ENCODE assay signal across 8 mouse cellular contexts in genomic region chrX:170674229-170674771, GRCm38 (mm10). TPM values are rescaled to one million over a fixed set of nuclear protein-coding genes. Genes with fewer than 3 reads are reported as not detected.
DNase-seq lines count a peak whose midpoint lies in the region; ATAC-seq and TF ChIP-seq lines count a peak whose summit lies in the region.

No protein-coding gene starts in this region.

- no peaks in the 10 kb centered on the region for H3K4me1 ChIP-seq in kidney, embryonic 16.5 days (ENCODE audit: insufficient read depth, low read length)
- H3K4me1 ChIP-seq in ES-Bruce4 (ENCODE audit: control insufficient read depth, insufficient read depth, low read length) = no peaks in the 10 kb centered on the region
- H3K4me1 ChIP-seq in heart, embryonic 15.5 days (replicated peaks) = no peaks in the 10 kb centered on the region
- H3K4me1 ChIP-seq in limb, embryonic 14.5 days (ENCODE audit: control insufficient read depth, insufficient read depth, low read length) = no peaks in the 10 kb centered on the region
- no peaks in the 10 kb centered on the region for H3K4me1 ChIP-seq in neural tube, embryonic 13.5 days (replicated peaks)

- H3K36me3 ChIP-seq in kidney, embryonic 16.5 days (ENCODE audit: insufficient read depth, low read length) = peaks cover 38% of the 10 kb centered on the region
- H3K36me3 ChIP-seq in ES-Bruce4 (ENCODE audit: control insufficient read depth, insufficient read depth, low read length, poor library complexity, severe bottlenecking) = no peaks in the 10 kb centered on the region
- 0 out of 2 replicates have a peak, but pooled peaks cover 4% of the 10 kb centered on the region for H3K36me3 ChIP-seq in heart, embryonic 15.5 days
- peaks cover 7% of the 10 kb centered on the region; the same call in 1 of the 2 replicates for H3K36me3 ChIP-seq in limb, embryonic 14.5 days (ENCODE audit: control insufficient read depth, insufficient read depth, low read length)
- peaks cover 35% of the 10 kb centered on the region for H3K36me3 ChIP-seq in neural tube, embryonic 13.5 days

- peaks cover 53% of the 10 kb centered on the region for H3K9me3 ChIP-seq in kidney, embryonic 16.5 days (ENCODE audit: low read length)
- peaks cover 34% of the 10 kb centered on the region for H3K9me3 ChIP-seq in ES-Bruce4 (replicated peaks; ENCODE audit: control insufficient read depth, insufficient read depth, low read length, poor library complexity, severe bottlenecking)
- H3K9me3 ChIP-seq in heart, embryonic 15.5 days (replicated peaks) = peaks cover 40% of the 10 kb centered on the region
- H3K9me3 ChIP-seq in limb, embryonic 14.5 days (ENCODE audit: control insufficient read depth, low read length) = peaks cover 46% of the 10 kb centered on the region
- H3K9me3 ChIP-seq in neural tube, embryonic 13.5 days = peaks cover 47% of the 10 kb centered on the region

- no peak overlapping the region for H3K4me2 ChIP-seq in kidney, embryonic 16.5 days (replicated peaks; ENCODE audit: low read depth, low read length)
- no peak overlapping the region for H3K4me2 ChIP-seq in heart, embryonic 15.5 days
- no peak overlapping the region for H3K4me2 ChIP-seq in limb, embryonic 14.5 days (replicated peaks; ENCODE audit: low read depth, low read length, severe bottlenecking)
- H3K4me2 ChIP-seq in neural tube, embryonic 13.5 days = no peak overlapping the region

- no peaks in the 10 kb centered on the region for H3K27me3 ChIP-seq in kidney, embryonic 16.5 days (ENCODE audit: insufficient read depth, low read length)
- no peaks in the 10 kb centered on the region for H3K27me3 ChIP-seq in ES-Bruce4 (ENCODE audit: control insufficient read depth, insufficient read depth, low read length, poor library complexity, severe bottlenecking)
- H3K27me3 ChIP-seq in heart, embryonic 15.5 days = no peaks in the 10 kb centered on the region
- H3K27me3 ChIP-seq in limb, embryonic 14.5 days (ENCODE audit: control insufficient read depth, insufficient read depth, low read length) = no peaks in the 10 kb centered on the region
- H3K27me3 ChIP-seq in neural tube, embryonic 13.5 days = no peaks in the 10 kb centered on the region

- H3K9ac ChIP-seq in kidney, embryonic 16.5 days (replicated peaks; ENCODE audit: low read length) = no peak overlapping the region
- H3K9ac ChIP-seq in ES-Bruce4 (ENCODE audit: low read depth, poor library complexity, severe bottlenecking) = no peak overlapping the region
- no peak overlapping the region for H3K9ac ChIP-seq in heart, embryonic 15.5 days
- no peak overlapping the region for H3K9ac ChIP-seq in limb, embryonic 14.5 days (ENCODE audit: low read depth, low read length, severe bottlenecking)
- no peak overlapping the region for H3K9ac ChIP-seq in neural tube, embryonic 13.5 days

- TF ChIP-seq EP300 in ES-Bruce4 (IDR thresholded peaks at IDR 0.05; ENCODE audit: insufficient read depth, low read depth, low read length) = no peak

- no peak for DNase-seq in kidney, adult 8-10 months
- DNase-seq in cerebellum, postnatal 14 days = peak; percentile 34 to 67
- no peak for DNase-seq in limb, embryonic 14.5 days (ENCODE audit: low spot score)

- no peak for TF ChIP-seq POLR2A in ES-Bruce4 (IDR thresholded peaks at IDR 0.05; ENCODE audit: insufficient read depth, low read length)
- no peak for TF ChIP-seq POLR2A in limb, embryonic 14.5 days (IDR thresholded peaks at IDR 0.05; ENCODE audit: borderline replicate concordance, extremely low read depth, insufficient read depth, insufficient read length)

- H3K4me3 ChIP-seq in kidney, embryonic 16.5 days (ENCODE audit: low read length) = peak overlapping the region; percentile 19; the same call in 1 of the 2 replicates
- peak overlapping the region; percentile 45 for H3K4me3 ChIP-seq in ES-Bruce4 (ENCODE audit: low read depth, low read length)
- peak overlapping the region; percentile 15; the same call in 1 of the 2 replicates for H3K4me3 ChIP-seq in heart, embryonic 15.5 days
- H3K4me3 ChIP-seq in limb, embryonic 14.5 days (replicated peaks; ENCODE audit: low read length) = no peak overlapping the region
- peak overlapping the region; percentile 2; the same call in 1 of the 2 replicates for H3K4me3 ChIP-seq in neural tube, embryonic 13.5 days

- no peak overlapping the region for H3K27ac ChIP-seq in kidney, embryonic 16.5 days (ENCODE audit: low read length)
- H3K27ac ChIP-seq in ES-Bruce4 (ENCODE audit: insufficient read depth, low read length) = no peak overlapping the region
- no peak overlapping the region for H3K27ac ChIP-seq in heart, embryonic 15.5 days
- H3K27ac ChIP-seq in limb, embryonic 14.5 days (replicated peaks; ENCODE audit: low read depth, low read length) = no peak overlapping the region
- no peak overlapping the region for H3K27ac ChIP-seq in neural tube, embryonic 13.5 days (replicated peaks)

- TF ChIP-seq CTCF in ES-Bruce4 (IDR thresholded peaks at IDR 0.05; ENCODE audit: low read depth, low read length) = no peak

- peak; percentile 53; the same call in 1 of the 2 replicates for ATAC-seq in kidney, embryonic 16.5 days (ENCODE audit: low FRiP score, low TSS enrichment)
- peak; percentile 64 for ATAC-seq in heart, embryonic 15.5 days (replicated peaks; ENCODE audit: insufficient number of reproducible peaks, insufficient read depth, low FRiP score, low read depth)
- ATAC-seq in limb, embryonic 14.5 days (ENCODE audit: low FRiP score, low read depth) = peak; percentile 57; the same call in 1 of the 2 replicates
- ATAC-seq in neural tube, embryonic 13.5 days (ENCODE audit: low read depth) = peak; percentile 77; the same call in 1 of the 2 replicates
- ATAC-seq in erythroid progenitor cell, adult 5-6 weeks (replicated peaks; ENCODE audit: low FRiP score, poor library complexity, severe bottlenecking) = no peak

- 80% methylated on average over 27 of the region's 27 CpGs for WGBS in kidney, embryonic 16.5 days
- WGBS in heart, embryonic 15.5 days = 78% methylated on average over 27 of the region's 27 CpGs
- 85% methylated on average over 27 of the region's 27 CpGs for WGBS in limb, embryonic 14.5 days
- WGBS in neural tube, embryonic 13.5 days = 84% methylated on average over 27 of the region's 27 CpGs

RNA-seq across cellular contexts. Expression of gene Asmt, which starts 1.9 kb away (rescaled TPM):
- not detected in 2 replicates for polyA plus RNA-seq in kidney, embryonic 16.5 days (2015; fragmentation: Nextera tagmentation; extraction: Ambion mirVana)
- not detected in 2 replicates for polyA plus RNA-seq in ES-Bruce4 (2011; ENCODE audit: insufficient read depth, insufficient read length, low read depth, missing spikeins)
- not detected in 2 replicates for polyA plus RNA-seq in heart, embryonic 15.5 days (2015; fragmentation: Nextera tagmentation; extraction: Ambion mirVana)
- 0.05 and 0.06 TPM in 2 replicates for polyA plus RNA-seq in limb, embryonic 14.5 days (2012; rRNA removed)
- not detected in 2 replicates for polyA plus RNA-seq in limb, embryonic 14.5 days (2014; fragmentation: Nextera tagmentation; extraction: Ambion mirVana)
- polyA plus RNA-seq in neural tube, embryonic 13.5 days (2015; fragmentation: Nextera tagmentation; extraction: Ambion mirVana) = not detected in 2 replicates
- total RNA-seq in erythroid progenitor cell, adult 5-6 weeks (2015; ENCODE audit: low replicate concordance) = not detected in 2 replicates
- total RNA-seq in erythroid progenitor cell, adult 5-6 weeks (2017; ENCODE audit: low replicate concordance) = not detected in 2 replicates

Comparison
In these comparisons a context has a peak if more than half of its experiments do, and no peak if none do; other contexts are left out.
1. DNase-seq: peak in cerebellum, postnatal 14 days (2 of 2); none in kidney, adult 8-10 months (0 of 2) and limb, embryonic 14.5 days (single experiment).